Mouse (Mus musculus) adipose tissue, adult 10 weeks (tissue): ENCODE results near the gene Rrp1. TPM values are rescaled to one million over a fixed set of nuclear protein-coding genes. Genes with fewer than 3 reads are reported as not detected.

Experiments
- polyA plus RNA-seq: library from polyadenylated mRNA; stranded (reverse); fragments of 350-450 nt; fragmentation: Illumina TruSeq; extraction: RNeasy Lipid Tissue Mini Kit (QIAGEN cat#74804); gene quantifications from one replicate; pipeline ENCODE4 v1.2.3, GENCODE M21; 2014; ENCODE audit warnings: low read depth, low replicate concordance

The Rrp1 gene
- polyA plus RNA-seq: 190 TPM

DNA sequence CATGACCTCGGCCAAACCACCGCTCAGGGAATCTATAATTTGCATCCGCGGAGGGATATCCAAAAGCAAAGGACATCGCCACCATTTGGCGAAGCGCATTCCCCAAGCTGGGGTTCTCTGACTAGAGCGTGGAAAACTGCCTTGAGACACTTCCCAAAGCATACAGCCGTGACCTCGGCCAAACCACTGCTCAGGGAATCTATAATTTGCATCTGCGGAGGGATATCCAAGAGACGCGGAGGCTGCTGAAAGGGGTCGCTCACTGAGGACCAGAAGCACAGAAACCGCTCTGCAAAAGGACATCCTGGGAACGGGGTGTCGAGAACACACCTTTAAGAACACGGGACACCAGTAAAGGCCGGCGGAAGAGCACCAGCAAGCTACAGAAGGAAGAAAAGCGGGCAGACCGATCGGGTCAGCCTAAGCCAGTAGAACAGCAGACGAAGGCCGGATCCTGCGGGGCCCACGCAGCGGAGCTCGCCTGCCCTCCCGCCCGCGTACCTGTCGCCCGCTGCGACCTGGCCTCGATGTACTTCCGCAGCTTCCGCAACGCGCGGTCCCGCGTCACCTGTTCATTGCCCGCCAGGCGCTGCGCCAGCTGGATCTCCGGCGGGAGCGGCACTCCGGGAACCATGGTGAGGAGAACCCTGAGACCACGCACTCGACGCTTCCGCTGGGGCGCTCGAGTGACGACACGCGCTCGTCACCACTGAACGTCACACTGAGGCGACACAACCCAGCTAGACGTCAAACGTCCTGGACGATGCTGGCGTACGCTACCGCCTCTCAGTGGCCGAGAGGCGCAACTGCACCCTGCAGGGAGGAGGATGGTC, at the start of gene Rrp1:
Gene Rrp1, minus strand, starts transcription at position 725 of the 833 bp plus-strand sequence.

DNA sequence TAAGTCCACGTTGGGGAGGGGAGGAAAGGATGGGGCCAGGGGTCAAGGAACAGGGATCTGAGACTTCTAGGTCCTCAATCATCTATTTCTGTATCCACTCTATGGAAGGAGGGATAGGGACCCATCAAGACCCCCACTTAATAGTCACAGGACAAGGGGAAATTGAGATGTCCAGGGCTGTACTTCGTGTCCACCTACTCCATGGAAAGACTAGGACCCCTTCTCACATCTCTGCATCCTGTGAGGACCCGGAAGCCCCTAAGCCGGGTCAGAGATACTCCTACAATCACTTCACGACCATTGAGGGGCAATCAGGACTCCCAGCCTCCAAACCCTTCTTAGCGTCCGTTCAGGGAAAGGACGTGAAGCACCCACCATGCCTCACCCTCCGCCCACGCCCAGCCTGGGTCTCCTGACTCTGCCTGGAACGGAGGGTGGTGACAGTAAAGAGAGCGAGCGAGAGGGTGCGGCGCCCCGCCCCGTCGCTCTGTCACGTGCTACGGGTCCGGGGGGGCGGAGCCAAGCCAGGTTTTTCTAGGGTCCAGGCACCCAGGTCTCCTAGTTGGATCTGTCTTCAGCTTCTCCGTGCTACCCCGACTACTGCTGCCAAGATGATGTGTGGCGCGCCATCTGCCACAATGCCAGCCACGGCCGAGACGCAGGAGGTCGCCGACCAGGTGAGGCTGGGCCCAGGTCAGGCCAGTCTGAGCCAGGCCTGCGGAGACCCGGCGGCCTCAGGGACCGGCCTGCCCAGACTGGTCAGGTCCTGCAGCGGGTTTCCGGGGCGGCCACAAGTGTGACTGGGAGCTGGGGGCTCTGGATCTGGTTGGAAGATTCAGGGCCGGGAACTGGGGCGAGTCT, 12.6 kb upstream of the Rrp1 start, which contains the start of gene Cstb:
Gene Cstb, plus strand, starts transcription at position 489 of the 861 bp plus-strand sequence.

DNA sequence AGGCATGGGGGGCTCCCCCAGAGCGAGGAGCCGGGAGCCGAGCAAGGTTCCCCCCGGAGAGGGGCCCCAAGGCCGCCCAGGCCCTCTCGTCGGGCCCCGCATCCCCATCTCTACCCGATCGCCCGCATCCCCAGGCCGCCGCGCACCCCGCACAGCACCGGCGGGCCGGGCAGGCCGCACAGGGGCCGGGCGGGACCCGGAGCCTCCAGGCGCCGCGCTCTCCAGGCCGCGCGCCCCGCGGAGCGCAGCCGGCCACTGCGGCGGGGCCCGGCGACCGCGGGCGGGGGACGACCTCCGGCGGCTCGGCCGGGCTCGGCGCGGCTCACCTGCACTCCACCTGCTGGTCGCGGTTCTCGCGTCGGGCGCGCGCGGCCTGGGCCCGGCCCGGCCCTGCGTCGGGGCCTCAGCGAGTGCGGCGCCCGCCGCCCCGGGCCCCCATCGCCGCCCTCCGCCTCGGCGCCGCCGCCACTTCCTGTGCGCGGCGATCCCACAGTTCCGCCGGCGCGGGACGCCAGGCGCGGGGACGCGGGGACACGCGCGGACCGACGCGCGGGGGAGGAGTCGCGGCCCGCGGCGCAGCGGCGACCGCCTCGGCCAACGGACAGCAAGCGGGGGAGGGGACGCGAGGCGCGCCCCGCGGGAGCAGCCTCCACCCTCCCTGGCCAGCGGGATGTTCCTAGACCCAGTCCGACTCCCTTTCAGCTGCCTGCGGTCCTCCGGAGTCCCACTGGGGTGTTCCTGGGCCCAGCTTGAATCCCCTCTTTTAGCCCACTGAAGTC, 60.8 kb downstream of the Rrp1 start, which contains the start of gene Agpat3:
Gene Agpat3, minus strand, starts transcription at position 603 of the 779 bp plus-strand sequence.

Other genes starting within 250 kb of the Rrp1 start
- gene D10Jhu81e, start 243.3 kb downstream of the Rrp1 start, polyA plus RNA-seq: 102 TPM
- gene Pwp2, start 227.9 kb downstream of the Rrp1 start, polyA plus RNA-seq: 7.1 TPM
- 38.6 TPM for gene Trappc10, start 168.4 kb downstream of the Rrp1 start, polyA plus RNA-seq
- gene Agpat3, start 60.6 kb downstream of the Rrp1 start, polyA plus RNA-seq: 234 TPM
- gene Cstb, start 12.6 kb upstream of the Rrp1 start, polyA plus RNA-seq: 230 TPM
- 53.0 TPM for gene Pdxk, start 51.9 kb upstream of the Rrp1 start, polyA plus RNA-seq
- not detected for gene Olfr1358, start 104.4 kb upstream of the Rrp1 start, polyA plus RNA-seq
- 62.0 TPM for gene Ilvbl, start 161.3 kb upstream of the Rrp1 start, polyA plus RNA-seq
- gene Syde1, start 178.9 kb upstream of the Rrp1 start, polyA plus RNA-seq: 18.3 TPM
- not detected for gene Olfr1357, start 205.0 kb upstream of the Rrp1 start, polyA plus RNA-seq